Mouse (Mus musculus): Measurements from ENCODE around the gene Slc12a6.

Gene Slc12a6

DNA sequence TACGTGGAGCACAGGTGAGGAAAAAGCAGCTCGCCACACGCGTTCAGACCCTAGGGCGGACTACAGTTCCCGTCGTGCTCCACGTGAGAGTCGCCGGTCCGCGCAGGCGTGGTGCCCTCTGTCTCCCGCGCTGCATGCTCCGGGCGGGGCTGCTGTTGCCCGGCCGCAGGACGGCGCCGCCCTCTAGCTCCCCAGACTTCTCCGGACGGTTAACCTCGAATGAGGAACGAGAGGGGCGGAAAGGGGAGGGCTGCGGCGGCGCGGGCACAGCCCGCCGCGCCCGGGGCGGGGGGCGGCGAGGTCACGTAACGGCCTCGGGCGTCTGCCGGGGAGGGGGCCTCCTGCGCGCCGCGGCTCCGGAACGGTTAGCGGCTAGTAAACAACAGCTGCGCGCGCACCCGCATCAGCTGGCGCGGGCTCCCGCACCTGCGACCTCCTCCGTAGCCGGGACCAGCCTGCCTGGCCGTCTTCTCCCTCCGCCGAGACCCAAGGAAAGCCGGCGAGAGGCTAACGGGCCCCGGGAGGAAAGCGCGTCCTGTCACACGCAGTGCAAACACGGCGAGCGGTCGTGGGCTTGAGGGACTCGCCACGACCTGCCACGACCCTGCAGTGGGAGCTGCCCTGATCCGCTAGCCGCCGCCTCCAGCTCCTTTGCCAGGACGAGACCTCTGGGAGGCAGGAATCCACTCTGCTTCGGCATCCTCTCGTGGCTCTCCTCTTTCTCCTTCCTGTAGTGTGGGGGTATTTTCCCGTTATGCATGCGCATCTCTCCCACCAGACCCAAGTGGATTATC lies at the start of gene Slc12a6:
TSS of gene Slc12a6 (plus strand) at position 378 of the 794 bp plus-strand sequence.
- in situ Hi-C loops (cut with MboI; ENCODE audit: low pct_unique_long_range_greater_than_20kb in 1 of 2, low sequenced_read_pairs in 2 of 2, unreplicated experiment in 1 of 2): loop anchor here (25.0 kb wide), 1 partner anchor 222 kb away; the partner anchor contains the start of genes Aven (in 2 of the 2) and Chrm5 (in 2 of the 2)

DNA sequence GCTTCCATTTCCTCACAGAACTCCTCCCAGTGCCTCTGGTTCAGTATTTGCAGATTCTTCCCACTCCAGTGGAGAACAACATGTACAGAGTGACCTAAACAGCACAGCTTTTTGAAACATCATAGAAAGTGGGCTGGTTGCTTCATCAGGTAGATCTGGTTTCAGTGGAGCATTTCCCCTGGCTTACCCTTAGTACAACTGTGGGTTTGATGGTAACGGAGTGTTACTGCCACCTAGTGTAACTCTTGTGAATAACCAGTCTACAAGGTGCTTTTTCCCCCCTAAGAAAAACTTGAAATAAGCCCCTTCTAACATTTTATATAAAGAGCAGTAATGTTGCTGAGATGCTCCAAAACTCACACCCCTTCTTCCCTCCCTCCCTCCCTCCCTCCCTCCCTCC lies 49.6 kb upstream of the Slc12a6 start:
- in situ Hi-C loops (cut with MboI; ENCODE audit: low pct_unique_long_range_greater_than_20kb in 1 of 2, low sequenced_read_pairs in 2 of 2, unreplicated experiment in 1 of 2): no loop called here

DNA sequence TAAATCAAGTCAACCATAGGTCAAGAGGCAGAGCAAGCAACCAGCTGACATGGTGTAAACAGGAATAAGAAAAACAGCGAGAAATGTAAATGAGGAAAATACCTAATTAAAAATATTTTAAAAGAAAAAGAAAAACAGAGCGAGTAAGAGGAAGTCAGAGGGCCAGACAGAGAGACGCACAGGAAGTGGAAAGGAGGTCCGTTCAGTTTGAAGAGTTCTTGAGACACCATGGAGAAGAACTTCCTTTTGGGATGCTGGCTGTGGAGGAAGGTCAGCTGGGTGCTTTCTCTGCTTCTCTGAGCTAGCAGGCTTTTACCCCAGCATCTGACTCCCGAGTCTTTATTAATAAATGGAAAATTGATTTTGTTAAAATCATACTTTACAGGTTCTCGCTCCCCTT lies 48.0 kb upstream of the Slc12a6 start:
- in situ Hi-C loops (cut with MboI; ENCODE audit: low pct_unique_long_range_greater_than_20kb in 1 of 2, low sequenced_read_pairs in 2 of 2, unreplicated experiment in 1 of 2): no loop called here

DNA sequence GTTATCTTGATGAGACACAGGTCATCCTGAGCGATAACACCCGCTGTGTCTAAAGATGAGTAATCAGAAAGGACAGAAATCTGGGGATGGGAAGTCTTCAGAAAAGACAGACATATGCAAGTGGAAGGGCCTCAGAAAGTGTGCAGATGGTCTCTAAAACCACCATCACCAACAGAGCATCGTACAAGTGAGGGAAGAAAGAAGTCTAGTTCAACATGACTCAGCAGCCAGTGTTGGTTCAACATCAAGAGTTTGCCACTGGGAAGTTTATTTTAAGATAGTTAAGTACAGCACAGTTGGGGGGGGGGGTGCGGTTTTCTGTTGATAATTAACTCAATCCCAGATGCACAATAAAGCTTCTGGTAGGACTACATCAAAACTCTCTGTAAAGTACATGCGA lies 44.7 kb upstream of the Slc12a6 start:
- in situ Hi-C loops (cut with MboI; ENCODE audit: low pct_unique_long_range_greater_than_20kb in 1 of 2, low sequenced_read_pairs in 2 of 2, unreplicated experiment in 1 of 2): no loop called here

DNA sequence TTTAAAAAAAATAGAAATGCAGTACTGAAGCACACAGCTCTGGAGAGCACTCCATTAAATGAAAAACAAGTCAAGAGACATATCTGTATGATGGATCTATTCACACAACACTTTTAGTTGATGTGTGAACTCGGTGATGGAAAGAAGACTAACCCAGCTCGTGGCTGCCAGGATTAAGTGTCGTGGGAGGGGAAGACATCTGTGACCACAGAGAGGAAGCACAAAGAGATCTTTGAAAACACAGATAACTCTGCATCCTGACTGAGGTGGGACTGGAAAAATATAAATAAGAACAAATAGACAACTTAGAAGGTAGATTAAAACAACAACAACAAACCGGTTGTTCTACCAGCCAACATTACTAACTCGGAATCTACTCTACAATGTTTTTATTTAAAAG lies 43.0 kb upstream of the Slc12a6 start:
- in situ Hi-C loops (cut with MboI; ENCODE audit: low pct_unique_long_range_greater_than_20kb in 1 of 2, low sequenced_read_pairs in 2 of 2, unreplicated experiment in 1 of 2): no loop called here

DNA sequence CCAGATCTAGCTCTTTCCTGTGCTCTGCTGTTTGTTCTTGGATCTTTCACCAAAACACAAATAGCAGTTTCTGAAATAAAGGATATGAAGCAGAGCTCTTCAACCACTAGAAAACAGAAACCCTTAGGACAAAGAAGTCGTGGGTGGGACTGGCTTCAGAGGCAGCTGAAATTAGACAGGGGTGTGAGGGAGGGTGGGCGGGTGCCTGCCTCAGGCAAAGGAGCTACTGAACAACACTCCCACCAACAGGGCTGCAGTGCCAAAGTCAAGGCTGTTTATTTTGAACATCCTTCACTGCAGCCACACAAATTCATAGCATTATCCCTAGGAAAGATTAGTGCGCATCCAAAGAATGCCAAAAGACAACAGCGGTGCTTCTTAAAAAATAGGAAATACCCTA lies 41.3 kb upstream of the Slc12a6 start:
- in situ Hi-C loops (cut with MboI; ENCODE audit: low pct_unique_long_range_greater_than_20kb in 1 of 2, low sequenced_read_pairs in 2 of 2, unreplicated experiment in 1 of 2): no loop called here

DNA sequence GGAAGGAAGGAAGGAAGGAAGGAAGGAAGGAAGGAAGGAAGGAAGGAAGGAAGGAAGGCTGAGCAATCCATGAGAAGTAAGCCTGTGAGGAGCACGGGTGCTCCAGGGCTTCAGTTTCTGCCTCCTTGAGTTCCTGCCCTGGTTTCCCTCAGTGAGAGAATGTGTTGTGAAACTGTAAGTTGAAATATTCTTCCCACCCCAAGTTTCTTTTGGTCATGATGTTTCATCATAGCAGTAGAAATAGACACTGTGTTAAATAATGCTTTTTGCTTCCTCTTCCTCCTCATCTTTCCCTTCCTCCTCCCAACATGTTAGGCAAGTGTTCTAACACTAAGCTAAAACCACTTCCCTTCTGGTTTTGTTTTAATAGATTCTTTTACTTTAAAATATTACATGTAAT lies 33.0 kb upstream of the Slc12a6 start:
- in situ Hi-C loops (cut with MboI; ENCODE audit: low pct_unique_long_range_greater_than_20kb in 1 of 2, low sequenced_read_pairs in 2 of 2, unreplicated experiment in 1 of 2): no loop called here

DNA sequence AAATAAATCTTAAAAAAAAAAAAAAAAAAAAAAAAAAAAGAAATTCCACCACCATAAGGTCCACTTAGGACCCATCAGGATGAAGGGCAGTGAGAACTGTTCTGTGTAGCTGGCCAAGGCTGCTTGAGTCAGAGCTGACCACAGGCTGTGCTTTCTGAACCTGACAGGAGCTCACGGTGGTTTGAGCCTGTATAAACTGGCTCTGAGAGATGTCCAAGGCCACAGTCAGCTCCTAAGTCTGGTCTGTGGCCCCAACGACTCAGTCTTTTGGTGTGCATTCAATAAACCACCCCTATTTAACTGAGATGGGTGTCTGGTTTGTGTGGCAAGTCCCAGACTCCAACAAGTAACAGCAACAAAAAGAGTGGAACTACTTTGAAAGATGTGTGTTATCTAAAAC lies 29.0 kb upstream of the Slc12a6 start:
- in situ Hi-C loops (cut with MboI; ENCODE audit: low pct_unique_long_range_greater_than_20kb in 1 of 2, low sequenced_read_pairs in 2 of 2, unreplicated experiment in 1 of 2): no loop called here

DNA sequence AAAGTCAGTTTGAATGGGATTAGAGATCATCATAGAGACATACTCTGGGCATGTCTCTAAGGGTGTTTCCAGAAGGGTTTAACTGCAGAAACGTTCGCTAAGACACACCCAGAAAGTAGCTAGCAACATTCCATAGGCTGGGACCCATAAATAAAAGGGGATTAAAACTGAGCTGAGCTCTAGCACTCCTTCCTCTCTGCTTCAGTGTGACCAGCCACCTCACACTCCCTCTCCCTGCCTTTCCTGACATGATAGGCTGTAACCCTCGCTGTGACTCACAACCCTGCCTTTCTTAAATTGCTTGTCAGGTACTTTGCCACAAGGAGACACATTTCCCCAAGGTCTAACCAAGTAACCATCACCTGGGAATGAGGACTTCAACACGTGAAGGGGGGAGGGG lies 27.6 kb upstream of the Slc12a6 start:
- in situ Hi-C loops (cut with MboI; ENCODE audit: low pct_unique_long_range_greater_than_20kb in 1 of 2, low sequenced_read_pairs in 2 of 2, unreplicated experiment in 1 of 2): no loop called here

DNA sequence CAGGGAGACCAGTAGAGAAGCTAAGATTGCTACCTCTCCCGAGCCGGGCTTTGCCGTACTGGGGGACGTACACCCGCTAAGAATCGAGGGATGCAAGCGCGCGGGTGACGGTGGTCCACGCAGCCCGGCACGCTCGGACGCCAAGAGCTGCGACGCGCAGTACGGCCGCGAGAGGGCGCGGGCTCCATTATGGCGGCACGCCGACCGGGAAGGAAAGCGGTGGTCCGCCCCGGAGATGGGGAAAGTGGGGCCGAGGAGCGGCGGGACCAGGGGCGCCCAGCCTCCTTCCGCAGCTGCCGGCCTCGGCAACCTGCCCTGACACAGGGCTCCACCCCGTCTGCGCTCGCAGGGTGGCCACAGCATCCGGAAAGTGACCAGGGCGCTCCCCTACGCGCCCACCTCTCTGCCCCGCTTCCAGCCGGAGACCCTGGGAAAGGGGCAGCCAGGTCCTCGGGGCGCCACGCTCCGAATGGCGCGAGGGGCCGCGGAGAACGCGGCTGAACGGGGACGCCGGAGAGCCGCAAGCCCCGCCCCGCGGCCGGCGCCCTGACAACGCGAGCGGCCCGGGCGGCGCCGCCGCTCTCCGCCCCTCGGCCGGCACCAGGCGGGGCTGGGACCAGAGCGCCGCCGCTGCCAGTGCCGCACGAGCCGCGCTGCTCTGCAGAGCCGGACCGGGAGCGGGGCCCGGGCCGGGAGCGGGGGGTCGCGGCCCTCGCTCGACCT lies 26.3 kb upstream of the Slc12a6 start, which contains the start of gene Lpcat4:
TSS of gene Lpcat4 (plus strand) at position 257 of the 723 bp plus-strand sequence.
- in situ Hi-C loops (cut with MboI; ENCODE audit: low pct_unique_long_range_greater_than_20kb in 1 of 2, low sequenced_read_pairs in 2 of 2, unreplicated experiment in 1 of 2): no loop called here

DNA sequence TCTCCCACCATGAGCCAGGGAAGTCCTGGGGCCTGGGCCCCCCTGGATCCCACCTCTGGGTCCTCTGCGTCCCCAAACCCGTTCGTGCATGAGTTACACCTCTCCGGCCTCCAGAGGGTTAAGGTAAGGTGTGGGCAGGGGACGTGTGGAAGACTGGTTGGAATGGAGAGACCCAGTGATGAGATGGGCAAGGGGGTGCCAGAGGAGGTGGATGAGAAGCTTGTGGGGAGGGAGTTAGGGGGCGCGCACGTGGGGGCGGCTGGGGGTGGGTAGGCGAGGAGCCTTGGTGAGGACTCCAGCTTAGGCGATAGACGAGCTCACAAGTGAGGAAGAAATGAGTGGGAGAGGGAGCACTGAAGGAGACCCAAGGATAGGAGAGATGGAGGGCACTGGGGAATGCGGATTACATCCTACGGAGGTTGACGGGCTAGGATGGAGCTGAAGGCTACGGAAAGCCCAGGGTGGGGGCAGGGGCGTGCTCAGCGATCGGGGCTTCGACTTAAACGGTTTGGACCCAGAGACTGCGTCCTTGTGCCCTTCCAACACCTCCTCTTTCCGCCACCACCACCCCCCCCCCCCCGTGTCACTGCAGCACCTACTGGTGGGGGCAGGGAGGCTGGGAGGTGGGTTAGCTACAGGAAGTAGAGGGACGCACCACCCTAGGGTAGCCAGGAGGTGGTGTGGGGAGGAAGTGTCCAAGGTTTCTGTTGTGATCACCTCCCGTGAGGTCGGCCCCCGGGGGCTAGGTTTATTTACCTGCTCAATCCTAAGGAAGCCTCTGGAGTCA lies 25.5 kb upstream of the Slc12a6 start:
- in situ Hi-C loops (cut with MboI; ENCODE audit: low pct_unique_long_range_greater_than_20kb in 1 of 2, low sequenced_read_pairs in 2 of 2, unreplicated experiment in 1 of 2): no loop called here

DNA sequence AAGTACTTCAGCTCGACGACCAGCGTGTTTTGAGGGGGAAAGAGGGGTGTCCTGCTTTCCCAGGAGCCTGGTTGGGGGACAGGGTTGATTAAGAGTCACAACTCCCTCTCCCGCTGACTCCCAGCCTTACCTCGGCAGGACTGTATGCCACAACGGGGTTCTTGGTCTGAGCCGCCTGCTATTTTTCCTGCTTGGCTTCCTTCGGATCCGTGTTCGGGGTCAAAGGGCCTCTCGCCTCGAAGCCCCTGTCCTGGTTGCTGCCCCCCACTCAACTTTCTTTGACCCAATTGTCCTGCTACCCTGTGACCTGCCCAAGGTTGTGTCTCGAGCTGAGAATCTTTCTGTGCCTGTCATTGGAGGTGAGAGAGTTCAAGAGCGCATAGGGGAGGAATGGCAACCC lies 23.8 kb upstream of the Slc12a6 start:
- in situ Hi-C loops (cut with MboI; ENCODE audit: low pct_unique_long_range_greater_than_20kb in 1 of 2, low sequenced_read_pairs in 2 of 2, unreplicated experiment in 1 of 2): no loop called here

DNA sequence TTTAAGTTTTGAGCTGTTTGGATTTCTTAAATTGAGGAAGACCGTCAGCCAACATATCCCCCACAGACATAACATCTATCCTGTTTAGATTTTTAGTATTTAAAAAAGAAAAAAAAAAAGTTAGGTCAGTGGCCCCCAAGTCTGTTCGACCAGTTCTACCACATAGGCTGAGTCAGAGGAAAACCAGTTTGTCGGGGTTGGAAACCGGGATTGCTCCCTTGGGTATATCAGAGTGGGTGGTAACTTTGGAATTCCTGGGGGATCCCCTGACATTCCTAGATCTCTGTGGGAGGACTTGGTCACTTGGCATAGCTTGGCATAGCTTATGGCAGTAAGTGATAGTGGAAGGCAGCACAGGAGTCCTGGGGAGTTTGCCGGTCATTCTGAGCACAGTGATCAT lies 20.3 kb upstream of the Slc12a6 start:
- in situ Hi-C loops (cut with MboI; ENCODE audit: low pct_unique_long_range_greater_than_20kb in 1 of 2, low sequenced_read_pairs in 2 of 2, unreplicated experiment in 1 of 2): no loop called here

DNA sequence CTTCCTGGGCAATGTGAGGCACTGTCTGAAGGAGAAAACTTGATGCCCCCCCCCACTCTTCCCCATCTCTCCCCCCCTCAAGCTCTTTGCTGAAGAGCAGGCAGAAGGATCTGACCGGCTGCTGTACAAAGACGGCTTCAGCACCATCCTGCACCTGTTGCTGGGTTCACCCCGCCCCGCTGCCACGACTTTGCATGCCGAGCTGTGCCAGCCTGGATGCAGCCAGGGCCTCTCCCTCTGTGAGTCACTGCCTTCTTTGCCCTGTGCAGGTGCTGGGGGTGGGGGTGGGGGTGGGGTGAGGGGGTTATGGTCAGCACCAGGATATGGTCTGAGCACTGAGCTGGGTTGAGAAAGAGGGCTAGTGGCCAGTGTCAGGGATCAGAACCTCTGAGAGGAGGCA lies 19.4 kb upstream of the Slc12a6 start:
- in situ Hi-C loops (cut with MboI; ENCODE audit: low pct_unique_long_range_greater_than_20kb in 1 of 2, low sequenced_read_pairs in 2 of 2, unreplicated experiment in 1 of 2): no loop called here

DNA sequence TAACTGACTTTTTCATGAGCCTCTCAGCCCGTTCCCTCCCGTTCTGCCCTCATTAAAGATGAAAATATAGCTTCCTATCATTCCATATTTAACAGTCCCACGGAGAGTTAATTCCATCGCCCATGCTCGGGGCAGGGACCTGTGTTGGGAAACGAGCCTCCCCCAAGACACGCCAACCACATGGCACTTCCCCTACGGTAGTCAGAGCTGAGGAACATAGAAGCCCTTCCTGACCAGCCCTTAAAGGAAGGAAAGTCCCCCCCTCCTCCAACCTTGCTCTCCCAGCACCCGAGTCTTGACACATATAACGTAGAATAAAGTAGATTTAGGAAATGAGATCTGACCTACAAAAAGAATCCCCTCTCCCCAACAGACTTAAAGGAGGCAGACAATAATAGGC lies 18.3 kb upstream of the Slc12a6 start:
- in situ Hi-C loops (cut with MboI; ENCODE audit: low pct_unique_long_range_greater_than_20kb in 1 of 2, low sequenced_read_pairs in 2 of 2, unreplicated experiment in 1 of 2): no loop called here

DNA sequence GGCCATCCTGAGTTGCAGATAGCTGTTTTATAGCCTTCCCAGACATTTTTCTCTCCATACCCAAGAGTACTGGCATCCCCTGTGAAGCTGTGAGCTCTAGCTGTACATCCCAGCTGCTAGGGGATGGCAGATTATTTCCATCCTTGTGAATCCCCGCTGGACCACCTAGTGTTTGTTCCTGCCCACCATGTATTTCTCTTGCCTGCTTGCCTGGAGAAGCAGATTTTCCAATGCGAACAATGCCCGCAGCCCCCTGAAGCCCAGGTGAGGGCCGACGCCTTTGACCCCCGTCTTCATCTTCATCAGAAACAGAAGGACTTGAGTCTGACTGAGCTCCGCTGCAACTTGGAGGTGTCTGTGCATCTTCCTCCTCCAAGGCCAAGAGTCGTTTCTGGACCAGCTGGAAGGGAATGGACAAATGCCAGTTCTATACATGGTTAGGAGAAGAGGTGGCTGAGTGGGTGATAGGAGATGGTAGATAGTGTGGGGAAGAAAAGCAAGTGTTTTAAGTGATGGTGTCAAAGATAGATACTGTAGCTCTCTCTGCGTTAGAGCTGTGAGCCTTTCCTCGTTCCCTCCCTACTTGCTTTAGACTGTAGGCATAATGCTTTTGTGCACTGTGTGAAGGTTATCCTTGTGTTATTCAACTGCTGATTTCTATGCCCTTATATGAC lies 15.7 kb upstream of the Slc12a6 start:
- in situ Hi-C loops (cut with MboI; ENCODE audit: low pct_unique_long_range_greater_than_20kb in 1 of 2, low sequenced_read_pairs in 2 of 2, unreplicated experiment in 1 of 2): loop anchor here (25.0 kb wide), 1 partner anchor 237 kb away; the partner anchor contains the start of genes Aven (in 2 of the 2) and Chrm5 (in 2 of the 2)

DNA sequence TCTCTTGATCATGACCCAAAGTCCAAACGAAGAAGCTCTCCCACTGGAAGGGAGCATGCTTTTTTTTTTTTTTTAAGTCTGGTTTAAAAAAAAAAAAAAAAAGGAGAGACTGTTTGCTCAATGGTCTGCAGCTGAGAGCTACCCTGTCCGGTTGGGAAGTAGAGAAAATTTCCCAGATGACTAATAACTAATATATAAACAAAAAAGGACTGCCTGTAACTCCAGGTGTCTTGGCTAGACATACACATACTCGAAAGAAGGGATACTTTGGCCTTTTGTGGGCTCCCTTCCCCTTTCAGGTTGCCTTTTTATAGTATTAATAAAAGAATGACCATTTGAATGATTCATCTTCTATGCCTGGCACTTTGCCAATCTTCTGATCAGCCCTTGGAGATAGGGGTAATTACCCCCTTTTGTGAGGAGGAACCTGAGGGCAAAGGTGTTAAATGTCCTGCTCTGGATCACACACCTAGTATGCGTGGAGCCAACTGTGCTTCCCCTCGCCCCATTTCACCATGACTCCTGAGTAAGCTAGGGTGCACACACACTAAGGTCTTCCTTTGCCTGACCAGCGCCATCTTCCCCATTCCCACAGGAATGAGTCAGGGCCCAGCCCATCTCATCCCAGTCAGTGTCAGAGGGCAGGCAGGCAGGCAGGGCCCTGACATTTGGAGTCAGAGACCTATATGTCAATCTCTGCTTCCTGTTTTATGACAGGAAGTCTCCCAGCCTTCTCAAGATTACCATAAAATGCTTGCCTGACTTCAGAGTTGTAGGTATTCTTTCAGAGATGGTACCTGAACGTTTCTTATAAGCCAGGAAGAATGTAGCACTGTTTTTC lies 10.7 kb upstream of the Slc12a6 start:
- in situ Hi-C loops (cut with MboI; ENCODE audit: low pct_unique_long_range_greater_than_20kb in 1 of 2, low sequenced_read_pairs in 2 of 2, unreplicated experiment in 1 of 2): loop anchor here (25.0 kb wide), 1 partner anchor 232 kb away; the partner anchor contains the start of genes Aven (in 2 of the 2) and Chrm5 (in 2 of the 2)

All from mouse embryonic stem cell (cell line).